17 mouse cellular contexts compared by ENCODE assay signal in the genomic region with DNA sequence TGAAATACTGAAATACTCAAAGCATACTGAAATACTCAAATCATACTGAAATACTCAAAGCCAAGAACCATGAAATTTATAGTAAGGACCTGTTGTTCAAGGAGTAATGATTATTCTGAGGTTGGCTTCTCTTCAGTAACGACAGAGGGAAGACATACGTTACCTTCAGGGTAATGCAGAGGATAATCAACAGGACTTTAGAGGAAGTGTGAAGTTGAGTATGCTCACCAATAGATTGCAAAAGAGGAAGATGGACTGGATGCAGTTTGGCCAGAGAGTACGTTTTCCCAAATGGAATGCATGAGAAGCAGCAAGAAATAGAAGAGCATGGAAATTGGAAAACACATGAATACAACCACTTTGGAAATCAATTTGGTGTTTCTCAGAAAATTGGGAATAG.
"Had no signal": no experiment of that assay in that cellular context is flagged by ENCODE, and none has a peak within 500 bp of the region (broad histone marks: within the 10 kb centered on the region; RNA-seq: fewer than 3 reads in every experiment).

No protein-coding gene starts in this region.

- ATAC-seq: liver, embryonic 12.5 days; liver, postnatal 0 days; lung, postnatal 0 days; midbrain, embryonic 13.5 days; midbrain, embryonic 15.5 days; midbrain, embryonic 16.5 days had no signal

- DNase-seq: left cerebral cortex, postnatal 4 days; liver; liver, embryonic 13.5 days; liver, postnatal 0 days; lung, adult 18-20 months; lung, adult 2 months; lung, embryonic 14.5 days; lung, postnatal 10 days; lung, postnatal 14 days; lung, postnatal 36 days; lung, postnatal 4 days; midbrain, embryonic 14.5 days had no signal
